Mouse (Mus musculus) neural tube, embryonic 12.5 days (tissue): Measurements from ENCODE around the gene Skint7. TPM values are rescaled to one million over a fixed set of nuclear protein-coding genes. Genes with fewer than 3 reads are reported as not detected.
"Not testable (repeated sequence)": the region's sequence is repeated elsewhere in the genome, so short reads cannot be mapped to it uniquely, and the experiment has no call there.

ENCODE experiments used
- ATAC-seq: fragments of 200-750 bp; cut with Nextera tagmentation; 2 replicates; pipeline ENCODE4 v1.8.0; 2017; ENCODE audit warnings: low read depth, mild to moderate bottlenecking, moderate TSS enrichment, moderate library complexity; ENCODE audit not compliant: low FRiP score
- H3K27ac ChIP-seq: fragments of 300-500 bp; sonication (generic); 2 replicates; pipeline ENCODE4 v1.5.1; 2016
- H3K27me3 ChIP-seq: fragments of 300-500 bp; sonication (generic); replicated peaks from 2 replicates; pipeline ENCODE4 v1.6.1; 2016; ENCODE audit warnings: mild to moderate bottlenecking
- H3K36me3 ChIP-seq: fragments of 300-500 bp; sonication (generic); 2 replicates; pipeline ENCODE4 v1.6.1; 2016; ENCODE audit warnings: mild to moderate bottlenecking
- H3K4me1 ChIP-seq: fragments of 300-500 bp; sonication (generic); 2 replicates; pipeline ENCODE4 v1.6.1; 2016
- H3K4me2 ChIP-seq: fragments of 300-500 bp; sonication (generic); replicated peaks from 2 replicates; pipeline ENCODE4 v1.6.1; 2016; ENCODE audit warnings: mild to moderate bottlenecking
- H3K4me3 ChIP-seq: fragments of 300-500 bp; sonication (generic); 2 replicates; pipeline ENCODE4 v1.5.1; 2016
- H3K9ac ChIP-seq: fragments of 300-500 bp; sonication (generic); 2 replicates; pipeline ENCODE4 v1.6.1; 2016; ENCODE audit warnings: mild to moderate bottlenecking
- H3K9me3 ChIP-seq: fragments of 300-500 bp; sonication (generic); 2 replicates; pipeline ENCODE4 v1.6.1; 2016; ENCODE audit warnings: mild to moderate bottlenecking
- WGBS: fragments of 180-500 bp; shearing (Covaris S2); methylation state at CpG from one replicate; pipeline ENCODE4 v1.1.7; 2016; 5-methylcytosine and 5-hydroxymethylcytosine counted together
- polyA plus RNA-seq: library from polyadenylated mRNA; unstranded; fragments of >200 nt; fragmentation: Nextera tagmentation; extraction: Ambion mirVana; gene quantifications from 2 replicates; pipeline ENCODE4 v1.2.1, GENCODE M21; 2016

Gene Skint7
- polyA plus RNA-seq = not detected in 2 replicates

GRCm38 (mm10) chr4:111972623-111973022 is at the start of gene Skint7:
Skint7 (plus strand) TSS chr4:111972923.
- Histone ChIP-seq H3K27ac (no peak within 1 kb of the TSS), H3K9me3 (no peaks in the 10 kb centered on the region), H3K27me3 (no peaks in the 10 kb centered on the region), H3K36me3 (no peaks in the 10 kb centered on the region), H3K4me3 (no peak within 1 kb of the TSS), H3K4me1 (no peaks in the 10 kb centered on the region), H3K4me2 (no peak within 1 kb of the TSS), H3K9ac (no peak within 1 kb of the TSS)
- no peak for ATAC-seq
- 92% methylated on average over 1 of the region's 1 CpGs for WGBS

- no peaks in the 10 kb centered on the region for H3K36me3 ChIP-seq
- WGBS = 28% methylated on average over 1 of the region's 1 CpGs
- no peak for ATAC-seq
- H3K9ac ChIP-seq = no peak overlapping the region
- no peaks in the 10 kb centered on the region for H3K4me1 ChIP-seq
- no peak overlapping the region for H3K4me3 ChIP-seq
- H3K27me3 ChIP-seq = no peaks in the 10 kb centered on the region
- no peaks in the 10 kb centered on the region for H3K9me3 ChIP-seq
- H3K27ac ChIP-seq = no peak overlapping the region
- H3K4me2 ChIP-seq = no peak overlapping the region
Measured at GRCm38 (mm10) chr4:111961309-111961708, 11.4 kb upstream of the Skint7 start.

GRCm38 (mm10) chr4:111963241-111963640 is 9.5 kb upstream of the Skint7 start:
- WGBS = 85% methylated on average over 1 of the region's 1 CpGs
- H3K4me3 ChIP-seq, H3K9ac ChIP-seq, H3K27me3 ChIP-seq, H3K27ac ChIP-seq, ATAC-seq, H3K9me3 ChIP-seq, H3K4me2 ChIP-seq, H3K36me3 ChIP-seq, H3K4me1 ChIP-seq: not testable (repeated sequence)

GRCm38 (mm10) chr4:111963669-111964068 is 9.1 kb upstream of the Skint7 start:
- Histone ChIP-seq H3K4me2 (no peak overlapping the region), H3K4me3 (no peak overlapping the region), H3K27me3 (no peaks in the 10 kb centered on the region), H3K4me1 (no peaks in the 10 kb centered on the region), H3K9ac (no peak overlapping the region), H3K9me3 (no peaks in the 10 kb centered on the region), H3K27ac (no peak overlapping the region), H3K36me3 (no peaks in the 10 kb centered on the region)
- 86% methylated on average over 3 of the region's 3 CpGs for WGBS
- no peak for ATAC-seq

GRCm38 (mm10) chr4:112005969-112006368 is 33.2 kb downstream of the Skint7 start, which contains the start of gene Skint1:
Skint1 (plus strand) TSS chr4:112006269.
- Histone ChIP-seq H3K9ac (no peak within 1 kb of the TSS), H3K4me3 (no peak within 1 kb of the TSS), H3K4me1 (no peaks in the 10 kb centered on the region), H3K27me3 (no peaks in the 10 kb centered on the region), H3K36me3 (no peaks in the 10 kb centered on the region), H3K27ac (no peak within 1 kb of the TSS), H3K9me3 (no peaks in the 10 kb centered on the region), H3K4me2 (no peak within 1 kb of the TSS)
- ATAC-seq = no peak

Other genes with a start within 250 kb of the Skint7 start
- not detected in 2 replicates for gene Slc5a9, start 70.0 kb upstream of the Skint7 start, polyA plus RNA-seq
- not detected in 2 replicates for gene Skint8, start 53.5 kb upstream of the Skint7 start, polyA plus RNA-seq
- gene Skint1, start 33.3 kb downstream of the Skint7 start, polyA plus RNA-seq = not detected in 2 replicates
- gene Skint4, start 99.1 kb downstream of the Skint7 start, polyA plus RNA-seq = not detected in 2 replicates